Mouse (Mus musculus): ENCODE results near the gene Ptprm. TPM values are rescaled to one million over a fixed set of nuclear protein-coding genes. Genes with fewer than 3 reads are reported as not detected.
A peak's percentile ranks its signal among the peaks of the same experiment; 100 is the strongest.

Ptprm gene
- polyA plus RNA-seq, 1 experiment from 2014 or later, result 1.0 TPM

GRCm38 (mm10) chr17:67359578-67359977 is 5.3 kb upstream of the Ptprm start:
- no peak overlapping the region for H3K9ac ChIP-seq
- H3K9me3 ChIP-seq (replicated peaks), result no peaks in the 10 kb centered on the region
- WGBS (ENCODE audit: insufficient replicate concordance), result 59% methylated on average over 5 of the region's 5 CpGs
- no peaks in the 10 kb centered on the region for H3K36me3 ChIP-seq
- ATAC-seq (ENCODE audit: low read depth) (no peak), DNase-seq (no peak)
- no peak overlapping the region for H3K27ac ChIP-seq
- no peak overlapping the region for H3K4me2 ChIP-seq
- no peaks in the 10 kb centered on the region for H3K4me1 ChIP-seq (replicated peaks)
- H3K27me3 ChIP-seq, result peaks cover 20% of the 10 kb centered on the region
- no peak overlapping the region for H3K4me3 ChIP-seq (replicated peaks)

- Histone ChIP-seq H3K27ac (no peak overlapping the region), H3K4me1 (replicated peaks) (no peaks in the 10 kb centered on the region), H3K4me3 (replicated peaks) (no peak overlapping the region), H3K27me3 (peaks cover 31% of the 10 kb centered on the region), H3K4me2 (no peak overlapping the region), H3K36me3 (no peaks in the 10 kb centered on the region), H3K9me3 (replicated peaks) (no peaks in the 10 kb centered on the region), H3K9ac (no peak overlapping the region)
- DNase-seq (no peak), ATAC-seq (ENCODE audit: low read depth) (no peak)
- WGBS (ENCODE audit: insufficient replicate concordance), result 71% methylated on average over 7 of the region's 7 CpGs
These were observed 4.3 kb upstream of the Ptprm start for GRCm38 (mm10) chr17:67358541-67358940.

GRCm38 (mm10) chr17:67357191-67357590 is 2.9 kb upstream of the Ptprm start:
- no peak overlapping the region for H3K9ac ChIP-seq
- no peak for DNase-seq
- WGBS (ENCODE audit: insufficient replicate concordance), result 52% methylated on average over 4 of the region's 4 CpGs
- no peaks in the 10 kb centered on the region for H3K4me1 ChIP-seq (replicated peaks)
- no peak overlapping the region for H3K4me2 ChIP-seq
- no peak overlapping the region for H3K4me3 ChIP-seq (replicated peaks)
- H3K27me3 ChIP-seq, result peaks cover 44% of the 10 kb centered on the region
- H3K9me3 ChIP-seq (replicated peaks), result no peaks in the 10 kb centered on the region
- ATAC-seq (ENCODE audit: low read depth), result no peak
- no peak overlapping the region for H3K27ac ChIP-seq
- H3K36me3 ChIP-seq, result no peaks in the 10 kb centered on the region

- Histone ChIP-seq H3K36me3 (no peaks in the 10 kb centered on the region), H3K27ac (no peak overlapping the region), H3K9ac (no peak overlapping the region), H3K4me2 (no peak overlapping the region), H3K27me3 (peaks cover 58% of the 10 kb centered on the region), H3K4me1 (replicated peaks) (no peaks in the 10 kb centered on the region), H3K9me3 (replicated peaks) (no peaks in the 10 kb centered on the region), H3K4me3 (replicated peaks) (no peak overlapping the region)
- ATAC-seq (ENCODE audit: low read depth), result no peak
- WGBS (ENCODE audit: insufficient replicate concordance), result 49% methylated on average over 5 of the region's 5 CpGs
- no peak for DNase-seq
These were observed 994 bp upstream of the Ptprm start for GRCm38 (mm10) chr17:67355251-67355650.

GRCm38 (mm10) chr17:67353796-67354450 is 334 bp downstream of the Ptprm start:
- Histone ChIP-seq H3K36me3 (no peaks in the 10 kb centered on the region), H3K27me3 (peaks cover 58% of the 10 kb centered on the region), H3K4me2 (peak overlapping the region; percentile 68), H3K9me3 (replicated peaks) (no peaks in the 10 kb centered on the region), H3K4me1 (replicated peaks) (no peaks in the 10 kb centered on the region), H3K4me3 (replicated peaks) (peak overlapping the region; percentile 55), H3K27ac (no peak overlapping the region), H3K9ac (peak overlapping the region; percentile 41)
- no peak for DNase-seq
- ATAC-seq (ENCODE audit: low read depth), result no peak
- WGBS (ENCODE audit: insufficient replicate concordance), result under 1% methylated on average over 58 of the region's 68 CpGs

GRCm38 (mm10) chr17:67352956-67353795 is 1.1 kb downstream of the Ptprm start:
- no peak for ATAC-seq (ENCODE audit: low read depth)
- Histone ChIP-seq H3K9ac (peak overlapping the region; percentile 41), H3K27ac (no peak overlapping the region), H3K4me2 (peak overlapping the region; percentile 68), H3K4me1 (replicated peaks) (no peaks in the 10 kb centered on the region), H3K27me3 (peaks cover 58% of the 10 kb centered on the region), H3K9me3 (replicated peaks) (no peaks in the 10 kb centered on the region), H3K36me3 (no peaks in the 10 kb centered on the region), H3K4me3 (replicated peaks) (peak overlapping the region; percentile 55)
- 3% methylated on average over 50 of the region's 50 CpGs for WGBS (ENCODE audit: insufficient replicate concordance)
- no peak for DNase-seq

GRCm38 (mm10) chr17:67351423-67351822 is 2.8 kb downstream of the Ptprm start:
- Histone ChIP-seq H3K27me3 (peaks cover 56% of the 10 kb centered on the region), H3K4me1 (replicated peaks) (no peaks in the 10 kb centered on the region), H3K9ac (no peak overlapping the region), H3K36me3 (no peaks in the 10 kb centered on the region), H3K4me3 (replicated peaks) (no peak overlapping the region), H3K9me3 (replicated peaks) (no peaks in the 10 kb centered on the region), H3K27ac (no peak overlapping the region), H3K4me2 (no peak overlapping the region)
- DNase-seq (no peak), ATAC-seq (ENCODE audit: low read depth) (no peak)
- 58% methylated on average over 5 of the region's 5 CpGs for WGBS (ENCODE audit: insufficient replicate concordance)

GRCm38 (mm10) chr17:67350536-67350935 is 3.7 kb downstream of the Ptprm start:
- no peak overlapping the region for H3K27ac ChIP-seq
- peaks cover 47% of the 10 kb centered on the region for H3K27me3 ChIP-seq
- no peaks in the 10 kb centered on the region for H3K4me1 ChIP-seq (replicated peaks)
- 51% methylated on average over 7 of the region's 7 CpGs for WGBS (ENCODE audit: insufficient replicate concordance)
- ATAC-seq (ENCODE audit: low read depth) (no peak), DNase-seq (no peak)
- no peak overlapping the region for H3K4me3 ChIP-seq (replicated peaks)
- no peaks in the 10 kb centered on the region for H3K9me3 ChIP-seq (replicated peaks)
- no peak overlapping the region for H3K9ac ChIP-seq
- H3K36me3 ChIP-seq, result no peaks in the 10 kb centered on the region
- H3K4me2 ChIP-seq, result no peak overlapping the region

- no peak for DNase-seq
- Histone ChIP-seq H3K27me3 (peaks cover 38% of the 10 kb centered on the region), H3K4me2 (no peak overlapping the region), H3K36me3 (no peaks in the 10 kb centered on the region), H3K9me3 (replicated peaks) (no peaks in the 10 kb centered on the region), H3K4me1 (replicated peaks) (no peaks in the 10 kb centered on the region), H3K9ac (no peak overlapping the region), H3K27ac (no peak overlapping the region), H3K4me3 (replicated peaks) (no peak overlapping the region)
- 75% methylated on average over 8 of the region's 8 CpGs for WGBS (ENCODE audit: insufficient replicate concordance)
- no peak for ATAC-seq (ENCODE audit: low read depth)
These were observed 4.7 kb downstream of the Ptprm start for GRCm38 (mm10) chr17:67349594-67349993.

GRCm38 (mm10) chr17:67346921-67347320 is 7.3 kb downstream of the Ptprm start:
- no peak overlapping the region for H3K4me3 ChIP-seq (replicated peaks)
- H3K9ac ChIP-seq, result no peak overlapping the region
- H3K4me2 ChIP-seq, result no peak overlapping the region
- 0 out of 2 replicates have a peak, but pooled peaks have one; percentile 50 for ATAC-seq (ENCODE audit: low read depth)
- no peaks in the 10 kb centered on the region for H3K9me3 ChIP-seq (replicated peaks)
- H3K36me3 ChIP-seq, result no peaks in the 10 kb centered on the region
- no peaks in the 10 kb centered on the region for H3K4me1 ChIP-seq (replicated peaks)
- WGBS (ENCODE audit: insufficient replicate concordance), result 44% methylated on average over 10 of the region's 10 CpGs
- DNase-seq, result no peak
- peaks cover 11% of the 10 kb centered on the region for H3K27me3 ChIP-seq
- H3K27ac ChIP-seq, result no peak overlapping the region

- Histone ChIP-seq H3K9me3 (replicated peaks) (no peaks in the 10 kb centered on the region), H3K4me3 (replicated peaks) (no peak overlapping the region), H3K4me2 (no peak overlapping the region), H3K36me3 (no peaks in the 10 kb centered on the region), H3K9ac (no peak overlapping the region), H3K4me1 (replicated peaks) (no peaks in the 10 kb centered on the region), H3K27me3 (no peaks in the 10 kb centered on the region), H3K27ac (no peak overlapping the region)
- no peak for DNase-seq
- ATAC-seq (ENCODE audit: low read depth), result no peak
- WGBS (ENCODE audit: insufficient replicate concordance), result 77% methylated on average over 8 of the region's 8 CpGs
These were observed 9.1 kb downstream of the Ptprm start for GRCm38 (mm10) chr17:67345157-67345556.
